Mouse (Mus musculus) stomach, postnatal 0 days (tissue): ENCODE results near the gene Chst13. TPM values are rescaled to one million over a fixed set of nuclear protein-coding genes. Genes with fewer than 3 reads are reported as not detected.

Experiments
- ATAC-seq: fragments of 200-750 bp; cut with Nextera tagmentation; 2 replicates; pipeline ENCODE4 v1.8.0; 2017; ENCODE audit not compliant: low FRiP score, low TSS enrichment
- DNase-seq: peaks from one replicate; pipeline ENCODE4 v3.0.0-alpha.2; 2016; ENCODE audit warnings: low spot score
- H3K27ac ChIP-seq: fragments of 300-500 bp; sonication (generic); replicated peaks from 2 replicates; pipeline ENCODE4 v1.5.1; 2014; ENCODE audit warnings: mild to moderate bottlenecking, control low read depth
- H3K27me3 ChIP-seq: fragments of 300-500 bp; sonication (generic); 2 replicates; pipeline ENCODE4 v1.6.1; 2014; ENCODE audit warnings: low read length; ENCODE audit not compliant: control insufficient read depth, insufficient read depth
- H3K36me3 ChIP-seq: fragments of 300-500 bp; sonication (generic); 2 replicates; pipeline ENCODE4 v1.6.1; 2014; ENCODE audit warnings: low read length, mixed read lengths; ENCODE audit not compliant: control insufficient read depth, insufficient read depth
- H3K4me1 ChIP-seq: fragments of 300-500 bp; sonication (generic); replicated peaks from 2 replicates; pipeline ENCODE4 v1.6.1; 2014; ENCODE audit warnings: antibody characterized with exemption; ENCODE audit not compliant: control insufficient read depth, insufficient read depth
- H3K4me2 ChIP-seq: fragments of 300-500 bp; sonication (generic); replicated peaks from 2 replicates; pipeline ENCODE4 v1.6.1; 2014; ENCODE audit warnings: low read depth, mild to moderate bottlenecking, control low read depth, moderate library complexity
- H3K4me3 ChIP-seq: fragments of 300-500 bp; sonication (generic); 2 replicates; pipeline ENCODE4 v1.5.1; 2014; ENCODE audit warnings: low read depth, low read length, control low read depth
- H3K9ac ChIP-seq: fragments of 300-500 bp; sonication (generic); 2 replicates; pipeline ENCODE4 v1.6.1; 2014; ENCODE audit warnings: mild to moderate bottlenecking, low read length, control low read depth, mixed read lengths
- H3K9me3 ChIP-seq: fragments of 300-500 bp; sonication (generic); 2 replicates; pipeline ENCODE4 v1.6.1; 2016; ENCODE audit warnings: low read length; ENCODE audit not compliant: control insufficient read depth
- CTCF ChIP-seq: IDR thresholded peaks from 2 replicates; pipeline ENCODE4 v1.5.1; 2016; ENCODE audit warnings: antibody characterized with exemption, low read depth, mild to moderate bottlenecking, moderate library complexity
- EP300 ChIP-seq: optimal IDR thresholded peaks from 2 replicates; pipeline ENCODE3; 2016; ENCODE audit warnings: antibody characterized with exemption
- WGBS: fragments of 180-500 bp; shearing (Covaris S2); extraction: QIAGEN DNeasy Blood & Tissue Kit; methylation state at CpG from one replicate; pipeline ENCODE4 v1.1.7; 2014; 5-methylcytosine and 5-hydroxymethylcytosine counted together
- polyA plus RNA-seq: library from polyadenylated mRNA; unstranded; fragments of >200 nt; fragmentation: Nextera tagmentation; extraction: Ambion mirVana; gene quantifications from 2 replicates; pipeline ENCODE4 v1.2.1, GENCODE M21; 2015

Gene Chst13
- polyA plus RNA-seq, 1 experiment from 2014 or later: 0.87 TPM

GRCm38 (mm10) chr6:90347183-90347582 lies 22.2 kb upstream of the Chst13 start:
- no peak for ATAC-seq

DNA sequence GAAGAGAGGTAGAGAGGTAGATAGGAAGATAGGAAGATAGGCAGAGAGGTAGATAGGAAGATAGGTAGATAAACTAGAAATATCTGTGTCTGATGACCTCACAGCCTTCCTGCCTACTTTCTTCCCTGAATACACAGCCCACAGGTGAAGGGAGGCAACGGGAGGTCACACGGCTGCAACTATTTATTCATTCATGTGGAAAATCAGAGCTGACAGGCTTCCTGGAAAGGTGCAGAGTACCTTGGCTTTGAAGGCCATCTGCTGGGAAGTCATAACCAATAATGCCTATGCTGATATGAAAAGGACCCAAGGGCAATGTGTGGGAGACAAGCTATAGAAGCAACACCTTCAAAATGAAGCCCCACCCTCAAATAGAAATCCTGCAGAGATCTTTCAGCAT lies 17.4 kb upstream of the Chst13 start:
- no peak for DNase-seq
- Histone ChIP-seq H3K27me3 (no peaks in the 10 kb centered on the region), H3K9me3 (no peaks in the 10 kb centered on the region), H3K4me2 (no peak overlapping the region), H3K27ac (no peak overlapping the region), H3K9ac (no peak overlapping the region), H3K4me1 (no peaks in the 10 kb centered on the region), H3K36me3 (no peaks in the 10 kb centered on the region), H3K4me3 (no peak overlapping the region)
- TF ChIP-seq CTCF (no peak), EP300 (no peak)
- no peak for ATAC-seq
- WGBS: 59% methylated on average over 2 of the region's 2 CpGs

More at GRCm38 (mm10) chr6:90347183-90347582, 22.2 kb upstream of the Chst13 start:
- WGBS: 61% methylated on average over 4 of the region's 4 CpGs
- Histone ChIP-seq H3K9ac (no peak overlapping the region), H3K4me2 (no peak overlapping the region), H3K9me3 (no peaks in the 10 kb centered on the region), H3K4me1 (no peaks in the 10 kb centered on the region), H3K27me3 (no peaks in the 10 kb centered on the region), H3K4me3 (no peak overlapping the region), H3K27ac (peak overlapping the region; percentile 53; the same call in 1 of the 2 replicates), H3K36me3 (no peaks in the 10 kb centered on the region)
- no peak for TF ChIP-seq EP300
- no peak for TF ChIP-seq CTCF
- DNase-seq: no peak

GRCm38 (mm10) chr6:90334244-90334643 lies 9.3 kb upstream of the Chst13 start:
- H3K27me3 ChIP-seq: no peaks in the 10 kb centered on the region
- TF ChIP-seq EP300: no peak
- TF ChIP-seq CTCF: no peak
- H3K4me2 ChIP-seq: no peak overlapping the region
- WGBS: 66% methylated on average over 3 of the region's 3 CpGs
- DNase-seq (no peak), ATAC-seq (no peak)
- no peaks in the 10 kb centered on the region for H3K36me3 ChIP-seq
- no peaks in the 10 kb centered on the region for H3K4me1 ChIP-seq
- H3K9ac ChIP-seq: no peak overlapping the region
- H3K4me3 ChIP-seq: no peak overlapping the region
- H3K27ac ChIP-seq: no peak overlapping the region
- H3K9me3 ChIP-seq: no peaks in the 10 kb centered on the region

GRCm38 (mm10) chr6:90332561-90333425 lies 7.8 kb upstream of the Chst13 start, which contains the start of gene Uroc1:
Gene Uroc1 (plus strand): TSS chr6:90333284.
- Histone ChIP-seq H3K9me3 (no peaks in the 10 kb centered on the region), H3K9ac (no peak within 1 kb of the TSS), H3K4me3 (no peak within 1 kb of the TSS), H3K27ac (no peak within 1 kb of the TSS), H3K27me3 (no peaks in the 10 kb centered on the region), H3K4me2 (no peak within 1 kb of the TSS), H3K36me3 (no peaks in the 10 kb centered on the region), H3K4me1 (no peaks in the 10 kb centered on the region)
- TF ChIP-seq EP300 (no peak), CTCF (no peak)
- WGBS: 80% methylated on average over 7 of the region's 7 CpGs
- 0 out of 2 replicates have a peak, but pooled peaks have one; percentile 45 for ATAC-seq
- DNase-seq: no peak

- no peaks in the 10 kb centered on the region for H3K4me1 ChIP-seq
- no peaks in the 10 kb centered on the region for H3K36me3 ChIP-seq
- ATAC-seq (no peak), DNase-seq (no peak)
- no peak overlapping the region for H3K4me2 ChIP-seq
- H3K27me3 ChIP-seq: no peaks in the 10 kb centered on the region
- TF ChIP-seq CTCF: peak; percentile 47; the same call in 1 of the 2 replicates
- no peak for TF ChIP-seq EP300
- no peak overlapping the region for H3K4me3 ChIP-seq
- H3K9ac ChIP-seq: no peak overlapping the region
- H3K9me3 ChIP-seq: no peaks in the 10 kb centered on the region
- WGBS: 7% methylated on average over 1 of the region's 1 CpGs
- H3K27ac ChIP-seq: no peak overlapping the region
These were observed 5.0 kb upstream of the Chst13 start for GRCm38 (mm10) chr6:90329953-90330352.

DNA sequence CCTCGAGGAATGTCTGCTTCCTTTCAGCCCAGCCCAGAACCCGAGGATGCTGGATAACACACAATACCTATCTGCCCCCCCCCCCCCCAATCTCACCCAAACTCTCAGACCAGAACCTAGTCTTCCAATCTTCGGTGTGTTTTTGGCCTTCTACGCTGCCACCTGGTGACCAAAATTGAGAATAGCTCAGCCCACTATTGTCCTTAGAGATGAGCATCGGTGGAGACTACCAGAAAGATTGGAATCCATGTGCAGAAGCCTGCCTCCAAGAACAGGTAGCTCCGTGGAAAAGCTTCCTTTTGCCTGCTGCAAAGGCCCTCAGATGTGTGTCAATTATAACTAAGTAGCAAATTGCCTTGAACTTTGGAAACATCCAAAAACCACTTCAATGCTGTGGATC lies 2.7 kb upstream of the Chst13 start:
- ATAC-seq (no peak), DNase-seq (peak; percentile 33)
- Histone ChIP-seq H3K9ac (no peak overlapping the region), H3K9me3 (no peaks in the 10 kb centered on the region), H3K4me1 (no peaks in the 10 kb centered on the region), H3K27ac (no peak overlapping the region), H3K4me2 (no peak overlapping the region), H3K27me3 (no peaks in the 10 kb centered on the region), H3K4me3 (no peak overlapping the region), H3K36me3 (no peaks in the 10 kb centered on the region)
- WGBS: 19% methylated on average over 6 of the region's 6 CpGs
- peak; percentile 77 for TF ChIP-seq CTCF
- no peak for TF ChIP-seq EP300
